Mouse (Mus musculus) midbrain, embryonic 14.5 days (tissue): ENCODE data around the gene Tmem18. TPM values are rescaled to one million over a fixed set of nuclear protein-coding genes. Genes with fewer than 3 reads are reported as not detected.

Experiments
- ATAC-seq: fragments of 200-750 bp; cut with Nextera tagmentation; 2 replicates; pipeline ENCODE4 v1.8.0; 2017; ENCODE audit warnings: moderate number of reproducible peaks, moderate library complexity; ENCODE audit not compliant: low FRiP score, low TSS enrichment
- DNase-seq: peaks from one replicate; pipeline ENCODE4 v3.0.0-alpha.2; 2015
- H3K27ac ChIP-seq: fragments of 300-500 bp; sonication (generic); replicated peaks from 2 replicates; pipeline ENCODE4 v1.5.1; 2014; ENCODE audit warnings: mild to moderate bottlenecking, low read depth, low read length, moderate library complexity
- H3K27me3 ChIP-seq: fragments of 300-500 bp; sonication (generic); 2 replicates; pipeline ENCODE4 v1.6.1; 2014; ENCODE audit warnings: low read length, control low read depth, mixed read lengths; ENCODE audit not compliant: control insufficient read depth, insufficient read depth
- H3K36me3 ChIP-seq: fragments of 300-500 bp; sonication (generic); 2 replicates; pipeline ENCODE4 v1.6.1; 2014; ENCODE audit warnings: low read length, control low read depth; ENCODE audit not compliant: control insufficient read depth, insufficient read depth
- H3K4me1 ChIP-seq: fragments of 300-500 bp; sonication (generic); 2 replicates; pipeline ENCODE4 v1.6.1; 2014; ENCODE audit warnings: mild to moderate bottlenecking, antibody characterized with exemption, low read length, control low read depth; ENCODE audit not compliant: control insufficient read depth, insufficient read depth
- H3K4me2 ChIP-seq: fragments of 300-500 bp; sonication (generic); 2 replicates; pipeline ENCODE4 v1.6.1; 2014; ENCODE audit warnings: mild to moderate bottlenecking, low read length, moderate library complexity
- H3K4me3 ChIP-seq: fragments of 300-500 bp; sonication (generic); replicated peaks from 2 replicates; pipeline ENCODE4 v1.5.1; 2014; ENCODE audit warnings: low read depth, low read length
- H3K9ac ChIP-seq: fragments of 300-500 bp; sonication (generic); replicated peaks from 2 replicates; pipeline ENCODE4 v1.6.1; 2014; ENCODE audit warnings: mild to moderate bottlenecking, low read length, moderate library complexity
- H3K9me3 ChIP-seq: fragments of 300-500 bp; sonication (generic); 2 replicates; pipeline ENCODE4 v1.6.1; 2016; ENCODE audit warnings: low read length, control low read depth, mixed read lengths; ENCODE audit not compliant: control insufficient read depth
- WGBS: fragments of 180-500 bp; shearing (Covaris S2); extraction: QIAGEN DNeasy Blood & Tissue Kit; methylation state at CpG from one replicate; pipeline ENCODE4 v1.1.7; 2014; 5-methylcytosine and 5-hydroxymethylcytosine counted together
- microRNA-seq: library from miRNA; unstranded; fragments of <30 nt; microRNA quantifications from one replicate; pipeline ENCODE4, GENCODE M21; 2016
- polyA plus RNA-seq: library from polyadenylated mRNA; unstranded; fragments of >200 nt; fragmentation: Nextera tagmentation; extraction: Ambion mirVana; gene quantifications from 2 replicates; pipeline ENCODE4 v1.2.1, GENCODE M21; 2014

The Tmem18 gene
- polyA plus RNA-seq, 1 experiment from 2014 or later = 34.9 TPM

DNA sequence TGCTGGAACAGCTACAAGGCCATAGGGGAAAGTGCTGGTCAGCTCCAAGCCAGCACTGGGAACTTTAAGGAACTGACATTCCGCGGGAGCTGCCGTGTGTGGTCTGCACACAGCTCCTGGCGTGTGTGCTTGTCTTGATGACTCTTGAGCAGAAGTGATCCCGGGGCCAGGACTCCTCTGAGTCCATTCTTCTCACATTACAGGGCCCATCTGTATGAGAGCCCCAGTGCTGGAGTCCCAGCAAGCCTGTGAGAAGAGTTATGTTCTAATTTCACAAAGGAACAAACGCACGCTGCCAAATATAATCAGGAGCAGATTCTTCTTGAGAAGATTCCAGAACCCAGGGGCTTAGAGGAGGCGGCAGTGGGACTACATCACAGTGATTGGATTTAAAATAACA, 34.2 kb downstream of the Tmem18 start:
- ATAC-seq (no peak), DNase-seq (no peak)
- no peaks in the 10 kb centered on the region for H3K4me1 ChIP-seq
- no peak overlapping the region for H3K4me2 ChIP-seq
- no peaks in the 10 kb centered on the region for H3K9me3 ChIP-seq
- H3K4me3 ChIP-seq = no peak overlapping the region
- no peaks in the 10 kb centered on the region for H3K27me3 ChIP-seq
- WGBS = 85% methylated on average over 8 of the region's 8 CpGs
- no peaks in the 10 kb centered on the region for H3K36me3 ChIP-seq
- H3K27ac ChIP-seq = no peak overlapping the region
- H3K9ac ChIP-seq = no peak overlapping the region

DNA sequence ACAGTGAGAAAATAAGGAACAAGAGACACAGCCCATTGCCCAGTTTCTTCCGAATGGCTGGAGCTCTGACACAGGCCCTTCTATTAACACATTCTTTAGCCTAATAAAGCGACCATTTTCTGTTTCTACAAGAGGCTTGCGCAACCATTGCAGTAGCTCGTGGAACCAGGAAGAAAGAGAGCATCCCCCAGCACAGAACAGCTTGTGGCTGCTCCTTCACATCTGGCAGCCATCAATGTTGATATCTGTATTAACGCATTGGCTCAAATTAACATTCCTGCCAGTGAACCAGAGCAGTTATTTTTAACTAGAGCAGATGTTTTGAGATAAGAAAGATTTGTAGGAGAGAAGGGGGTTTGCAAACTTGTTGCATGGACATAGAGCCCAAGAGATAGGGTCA, 44.2 kb downstream of the Tmem18 start:
- Histone ChIP-seq H3K4me3 (no peak overlapping the region), H3K9ac (no peak overlapping the region), H3K27me3 (no peaks in the 10 kb centered on the region), H3K36me3 (no peaks in the 10 kb centered on the region), H3K27ac (no peak overlapping the region), H3K9me3 (no peaks in the 10 kb centered on the region), H3K4me2 (no peak overlapping the region), H3K4me1 (no peaks in the 10 kb centered on the region)
- 82% methylated on average over 5 of the region's 5 CpGs for WGBS
- ATAC-seq (no peak), DNase-seq (no peak)

GRCm38 (mm10) chr12:30634534-30634933, 50.3 kb downstream of the Tmem18 start:
- H3K9me3 ChIP-seq = no peaks in the 10 kb centered on the region
- no peak overlapping the region for H3K4me3 ChIP-seq
- DNase-seq = no peak
- H3K4me1 ChIP-seq = no peaks in the 10 kb centered on the region
- no peaks in the 10 kb centered on the region for H3K27me3 ChIP-seq
- ATAC-seq = no peak
- no peak overlapping the region for H3K9ac ChIP-seq
- no peak overlapping the region for H3K27ac ChIP-seq
- no peaks in the 10 kb centered on the region for H3K36me3 ChIP-seq
- no peak overlapping the region for H3K4me2 ChIP-seq

Small RNA genes lying within 50 kb of the gene (microRNA-seq; reads per million reads assigned to microRNA genes)
- not detected for gene Gm25243

Other genes with a start within 250 kb of the Tmem18 start
- gene Sntg2, start 211.1 kb upstream of the Tmem18 start, polyA plus RNA-seq = 4.3 and 4.9 TPM in 2 replicates